Mouse (Mus musculus) embryonic fibroblast, embryonic 13.5 days (primary cell): ENCODE results near the gene Hcls1.

ENCODE experiments used
- CTCF ChIP-seq: IDR thresholded peaks from 2 replicates; pipeline ENCODE4 v1.5.1; 2011; ENCODE audit warnings: mild to moderate bottlenecking, control low read depth, low read length, moderate library complexity, borderline replicate concordance; ENCODE audit not compliant: insufficient read depth
- POLR2A ChIP-seq: IDR thresholded peaks from 2 replicates; pipeline ENCODE4 v1.6.1; 2011; ENCODE audit warnings: low read depth, mild to moderate bottlenecking, control low read depth, low read length, moderate library complexity

DNA sequence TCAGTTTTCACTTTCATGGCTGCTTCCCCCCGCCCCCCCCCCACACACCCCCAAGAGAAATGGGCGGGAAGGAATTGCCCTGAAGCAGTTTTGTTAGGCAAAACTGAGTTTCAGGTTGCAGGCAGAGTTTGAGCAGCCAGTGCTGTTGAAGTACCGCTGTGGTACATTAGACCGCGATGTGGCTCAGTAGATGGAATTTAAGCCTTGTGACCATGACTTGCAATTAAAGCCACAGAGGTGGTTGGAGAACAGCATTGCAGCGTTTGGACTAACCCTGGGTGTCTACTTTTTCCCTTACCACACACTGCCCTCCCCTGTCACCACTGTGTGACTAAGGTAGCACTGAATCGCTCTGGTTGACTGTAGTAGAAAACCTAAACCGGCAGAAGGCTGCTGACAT lies 54.7 kb downstream of the Hcls1 start:
- TF ChIP-seq CTCF (no peak), POLR2A (no peak)
